Mouse (Mus musculus) kidney, adult 2 months (tissue): ENCODE measurements around the gene A830031A19Rik.

ENCODE experiments used
- CTCF ChIP-seq: fragments of 200-500 bp; conservative IDR thresholded peaks from 2 replicates; pipeline ENCODE4 v1.5.1; 2011; ENCODE audit warnings: low read depth, mild to moderate bottlenecking, control low read depth, low read length, moderate library complexity, mixed read lengths; ENCODE audit not compliant: insufficient read depth, insufficient read length
- POLR2A ChIP-seq: fragments of 200-500 bp; IDR thresholded peaks from one replicate; pipeline ENCODE4 v1.6.1; 2011; ENCODE audit warnings: low read depth, low read length, control low read depth

GRCm38 (mm10) chr11:24085986-24086385 is 11.1 kb upstream of the A830031A19Rik start:
- TF ChIP-seq CTCF: no peak
- no peak for TF ChIP-seq POLR2A
